Mouse (Mus musculus) cerebellum, adult (tissue): ENCODE measurements around the gene Atxn7l2.

Source experiments
- ATAC-seq: cut with Nextera tagmentation; 2 replicates; pipeline ENCODE4 v1.9.2; 2017; ENCODE audit warnings: mild to moderate bottlenecking, moderate library complexity, mixed read lengths; ENCODE audit not compliant: insufficient number of reproducible peaks, low FRiP score, low TSS enrichment

Atxn7l2 gene

GRCm38 (mm10) chr3:108184742-108185141 is 26.0 kb downstream of the Atxn7l2 start:
- ATAC-seq, result no peak

GRCm38 (mm10) chr3:108180514-108180913 is 30.2 kb downstream of the Atxn7l2 start:
- ATAC-seq, result no peak

- no peak for ATAC-seq
These were observed 31.7 kb downstream of the Atxn7l2 start for GRCm38 (mm10) chr3:108178756-108179715.

GRCm38 (mm10) chr3:108174672-108175531 is 35.8 kb downstream of the Atxn7l2 start:
- ATAC-seq, result peak; percentile 91

- ATAC-seq, result no peak
These were observed 41.5 kb downstream of the Atxn7l2 start for GRCm38 (mm10) chr3:108169199-108169598.

GRCm38 (mm10) chr3:108167499-108167898 is 43.2 kb downstream of the Atxn7l2 start:
- no peak for ATAC-seq

GRCm38 (mm10) chr3:108166486-108167211 is 44.1 kb downstream of the Atxn7l2 start:
- no peak for ATAC-seq

- no peak for ATAC-seq
These were observed 45.0 kb downstream of the Atxn7l2 start for GRCm38 (mm10) chr3:108165532-108166315.

- ATAC-seq, result peak; percentile 88
These were observed 45.9 kb downstream of the Atxn7l2 start for GRCm38 (mm10) chr3:108164807-108165206.

- ATAC-seq, result no peak
These were observed 46.6 kb downstream of the Atxn7l2 start for GRCm38 (mm10) chr3:108164091-108164490.

- no peak for ATAC-seq
These were observed 52.2 kb downstream of the Atxn7l2 start for GRCm38 (mm10) chr3:108158383-108159037.

GRCm38 (mm10) chr3:108154656-108155055 is 56.1 kb downstream of the Atxn7l2 start, which contains the start of gene Gpr61:
Gpr61 (minus strand) TSS chr3:108154882.
- peak; percentile 74 for ATAC-seq

- ATAC-seq, result no peak
These were observed 58.4 kb downstream of the Atxn7l2 start for GRCm38 (mm10) chr3:108152290-108152689.
